Mouse (Mus musculus): ENCODE results near the gene Ncbp1. TPM values are rescaled to one million over a fixed set of nuclear protein-coding genes. Genes with fewer than 3 reads are reported as not detected.
"Not testable (repeated sequence)": the region's sequence is repeated elsewhere in the genome, so short reads cannot be mapped to it uniquely, and the experiment has no call there.

The Ncbp1 gene
- total RNA-seq, 1 experiment from 2014 or later = 137 TPM

GRCm38 (mm10) chr4:46123358-46123757 is 15.1 kb upstream of the Ncbp1 start:
- no peak for ATAC-seq (replicated peaks; ENCODE audit: low read depth, poor library complexity, severe bottlenecking)

- ATAC-seq (replicated peaks; ENCODE audit: low read depth, poor library complexity, severe bottlenecking) = peak; percentile 93
Measured at GRCm38 (mm10) chr4:46126541-46126940, 11.9 kb upstream of the Ncbp1 start.

GRCm38 (mm10) chr4:46129311-46130004 is 9.0 kb upstream of the Ncbp1 start:
- no peak for ATAC-seq (replicated peaks; ENCODE audit: low read depth, poor library complexity, severe bottlenecking)

- ATAC-seq (replicated peaks; ENCODE audit: low read depth, poor library complexity, severe bottlenecking) = peak; percentile 76; the same call in 1 of the 2 replicates
Measured at GRCm38 (mm10) chr4:46130221-46130620, 8.2 kb upstream of the Ncbp1 start.

GRCm38 (mm10) chr4:46131791-46132190 is 6.6 kb upstream of the Ncbp1 start:
- no peak for ATAC-seq (replicated peaks; ENCODE audit: low read depth, poor library complexity, severe bottlenecking)

- ATAC-seq (replicated peaks; ENCODE audit: low read depth, poor library complexity, severe bottlenecking) = peak; percentile 51
Measured at GRCm38 (mm10) chr4:46137629-46138286, 655 bp upstream of the Ncbp1 start.

- no peak for ATAC-seq (replicated peaks; ENCODE audit: low read depth, poor library complexity, severe bottlenecking)
Measured at GRCm38 (mm10) chr4:46144323-46144722, 5.9 kb downstream of the Ncbp1 start.

- no peak for ATAC-seq (replicated peaks; ENCODE audit: low read depth, poor library complexity, severe bottlenecking)
Measured at GRCm38 (mm10) chr4:46146881-46147280, 8.5 kb downstream of the Ncbp1 start.

GRCm38 (mm10) chr4:46151903-46152544 is 13.6 kb downstream of the Ncbp1 start:
- ATAC-seq (replicated peaks; ENCODE audit: low read depth, poor library complexity, severe bottlenecking) = no peak

GRCm38 (mm10) chr4:46164027-46164426 is 25.6 kb downstream of the Ncbp1 start:
- peak; percentile 62 for ATAC-seq (replicated peaks; ENCODE audit: low read depth, poor library complexity, severe bottlenecking)

GRCm38 (mm10) chr4:46165831-46166230 is 27.4 kb downstream of the Ncbp1 start:
- no peak for ATAC-seq (replicated peaks; ENCODE audit: low read depth, poor library complexity, severe bottlenecking)

GRCm38 (mm10) chr4:46171761-46172160 is 33.3 kb downstream of the Ncbp1 start:
- ATAC-seq (replicated peaks; ENCODE audit: low read depth, poor library complexity, severe bottlenecking) = no peak

- no peak for ATAC-seq (replicated peaks; ENCODE audit: low read depth, poor library complexity, severe bottlenecking)
Measured at GRCm38 (mm10) chr4:46176313-46176712, 37.9 kb downstream of the Ncbp1 start.

GRCm38 (mm10) chr4:46177018-46177417 is 38.6 kb downstream of the Ncbp1 start:
- ATAC-seq (replicated peaks; ENCODE audit: low read depth, poor library complexity, severe bottlenecking) = no peak

- no peak for ATAC-seq (replicated peaks; ENCODE audit: low read depth, poor library complexity, severe bottlenecking)
Measured at GRCm38 (mm10) chr4:46177496-46177895, 39.1 kb downstream of the Ncbp1 start.

- no peak for ATAC-seq (replicated peaks; ENCODE audit: low read depth, poor library complexity, severe bottlenecking)
Measured at GRCm38 (mm10) chr4:46181168-46181567, 42.8 kb downstream of the Ncbp1 start.

GRCm38 (mm10) chr4:46182181-46182580 is 43.8 kb downstream of the Ncbp1 start:
- no peak for ATAC-seq (replicated peaks; ENCODE audit: low read depth, poor library complexity, severe bottlenecking)

- ATAC-seq (replicated peaks; ENCODE audit: low read depth, poor library complexity, severe bottlenecking) = no peak
Measured at GRCm38 (mm10) chr4:46185423-46185822, 47.0 kb downstream of the Ncbp1 start.

GRCm38 (mm10) chr4:46185890-46186289 is 47.5 kb downstream of the Ncbp1 start:
- no peak for ATAC-seq (replicated peaks; ENCODE audit: low read depth, poor library complexity, severe bottlenecking)

- ATAC-seq (replicated peaks; ENCODE audit: low read depth, poor library complexity, severe bottlenecking) = 0 out of 2 replicates have a peak, but pooled peaks have one; percentile 29
Measured at GRCm38 (mm10) chr4:46186466-46186865, 48.1 kb downstream of the Ncbp1 start.

- not testable (repeated sequence) for ATAC-seq (replicated peaks; ENCODE audit: low read depth, poor library complexity, severe bottlenecking)
Measured at GRCm38 (mm10) chr4:46192011-46192410, 53.6 kb downstream of the Ncbp1 start.
